Mouse (Mus musculus): ENCODE measurements around the gene D430041D05Rik. TPM values are rescaled to one million over a fixed set of nuclear protein-coding genes. Genes with fewer than 3 reads are reported as not detected.

The D430041D05Rik gene
- total RNA-seq, 2 experiments from 2014 or later, result 3.8 TPM

GRCm38 (mm10) chr2:104408351-104408750, 2.5 kb downstream of the D430041D05Rik start:
- DNase-seq, result no peak

GRCm38 (mm10) chr2:104407913-104408312, 2.9 kb downstream of the D430041D05Rik start:
- no peak for DNase-seq

- DNase-seq, result no peak
Observed at GRCm38 (mm10) chr2:104404036-104404435, 6.8 kb downstream of the D430041D05Rik start.

GRCm38 (mm10) chr2:104398651-104399290, 12.0 kb downstream of the D430041D05Rik start:
- peak; percentile 26 for DNase-seq

GRCm38 (mm10) chr2:104395961-104396360, 14.9 kb downstream of the D430041D05Rik start:
- DNase-seq, result no peak

- DNase-seq, result no peak
Observed at GRCm38 (mm10) chr2:104394769-104395168, 16.0 kb downstream of the D430041D05Rik start.

GRCm38 (mm10) chr2:104392700-104393312, 18.0 kb downstream of the D430041D05Rik start:
- no peak for DNase-seq

GRCm38 (mm10) chr2:104389231-104389630, 21.6 kb downstream of the D430041D05Rik start:
- no peak for DNase-seq

- no peak for DNase-seq
Observed at GRCm38 (mm10) chr2:104385941-104386340, 24.9 kb downstream of the D430041D05Rik start.

- DNase-seq, result no peak
Observed at GRCm38 (mm10) chr2:104383589-104383988, 27.2 kb downstream of the D430041D05Rik start.

- no peak for DNase-seq
Observed at GRCm38 (mm10) chr2:104382813-104383212, 28.0 kb downstream of the D430041D05Rik start.

- DNase-seq, result no peak
Observed at GRCm38 (mm10) chr2:104379304-104379703, 31.5 kb downstream of the D430041D05Rik start.

- no peak for DNase-seq
Observed at GRCm38 (mm10) chr2:104378791-104379190, 32.0 kb downstream of the D430041D05Rik start.

- DNase-seq, result no peak
Observed at GRCm38 (mm10) chr2:104377990-104378389, 32.8 kb downstream of the D430041D05Rik start.

GRCm38 (mm10) chr2:104372156-104372555, 38.7 kb downstream of the D430041D05Rik start:
- DNase-seq, result no peak

GRCm38 (mm10) chr2:104371606-104372130, 39.1 kb downstream of the D430041D05Rik start:
- DNase-seq, result no peak

- DNase-seq, result no peak
Observed at GRCm38 (mm10) chr2:104367836-104368298, 42.9 kb downstream of the D430041D05Rik start.

- DNase-seq, result no peak
Observed at GRCm38 (mm10) chr2:104367291-104367690, 43.5 kb downstream of the D430041D05Rik start.

- DNase-seq, result no peak
Observed at GRCm38 (mm10) chr2:104359305-104359704, 51.5 kb downstream of the D430041D05Rik start.

GRCm38 (mm10) chr2:104358881-104359280, 51.9 kb downstream of the D430041D05Rik start:
- DNase-seq, result no peak

GRCm38 (mm10) chr2:104356531-104356930, 54.3 kb downstream of the D430041D05Rik start:
- DNase-seq, result no peak

- DNase-seq, result no peak
Observed at GRCm38 (mm10) chr2:104354117-104354516, 56.7 kb downstream of the D430041D05Rik start.

GRCm38 (mm10) chr2:104352204-104352493, 58.7 kb downstream of the D430041D05Rik start:
- no peak for DNase-seq

All from adrenal gland, postnatal 10 days (tissue).